Mouse (Mus musculus): Measurements from ENCODE around the gene Zfp518a. TPM values are rescaled to one million over a fixed set of nuclear protein-coding genes. Genes with fewer than 3 reads are reported as not detected.
A peak's percentile ranks its signal among the peaks of the same experiment; 100 is the strongest.

Gene Zfp518a
- total and polyA plus RNA-seq, 2 experiments, result 0.22 to 7.0 TPM

- no peak overlapping the region for H3K27ac ChIP-seq (replicated peaks; ENCODE audit: insufficient read depth, low read depth, low read length)
- WGBS, result 68% methylated on average over 9 of the region's 9 CpGs
- no peaks in the 10 kb centered on the region for H3K36me3 ChIP-seq (ENCODE audit: control insufficient read depth, insufficient read depth, low read length)
- H3K79me2 ChIP-seq (ENCODE audit: control insufficient read depth, insufficient read depth, low read length), result no peaks in the 10 kb centered on the region
- no peak overlapping the region for H3K9ac ChIP-seq (ENCODE audit: low read depth, low read length)
- TF ChIP-seq CTCF (IDR thresholded peaks at IDR 0.05; ENCODE audit: low read depth, low read length) (no peak), POLR2A (IDR thresholded peaks at IDR 0.05; ENCODE audit: extremely low read depth, insufficient read depth, low read length) (no peak)
- no peaks in the 10 kb centered on the region; the same call in 1 of the 2 replicates for H3K27me3 ChIP-seq (ENCODE audit: control insufficient read depth, insufficient read depth, low read length)
- no peak for DNase-seq (ENCODE audit: extremely low read depth, low read depth, low spot score)
- H3K4me1 ChIP-seq (ENCODE audit: control insufficient read depth, insufficient read depth, low read length), result no peaks in the 10 kb centered on the region
- no peak overlapping the region for H3K4me3 ChIP-seq (ENCODE audit: insufficient read depth, low read depth, low read length)
Observed at GRCm38 (mm10) chr19:40931581-40932369, 37.3 kb downstream of the Zfp518a start.

- Histone ChIP-seq H3K27me3 (ENCODE audit: control insufficient read depth, insufficient read depth, low read length) (no peaks in the 10 kb centered on the region), H3K9ac (ENCODE audit: low read depth, low read length) (no peak overlapping the region), H3K36me3 (ENCODE audit: control insufficient read depth, insufficient read depth, low read length) (no peaks in the 10 kb centered on the region), H3K4me3 (ENCODE audit: insufficient read depth, low read depth, low read length) (no peak overlapping the region), H3K4me1 (ENCODE audit: control insufficient read depth, insufficient read depth, low read length) (no peaks in the 10 kb centered on the region), H3K79me2 (ENCODE audit: control insufficient read depth, insufficient read depth, low read length) (no peaks in the 10 kb centered on the region), H3K27ac (replicated peaks; ENCODE audit: insufficient read depth, low read depth, low read length) (no peak overlapping the region)
- no peak for DNase-seq (ENCODE audit: extremely low read depth, low read depth, low spot score)
- 53% methylated on average over 8 of the region's 8 CpGs for WGBS
- no peak for TF ChIP-seq POLR2A (IDR thresholded peaks at IDR 0.05; ENCODE audit: extremely low read depth, insufficient read depth, low read length)
- no peak for TF ChIP-seq CTCF (IDR thresholded peaks at IDR 0.05; ENCODE audit: low read depth, low read length)
Observed at GRCm38 (mm10) chr19:40935376-40935775, 40.9 kb downstream of the Zfp518a start.

GRCm38 (mm10) chr19:40936038-40936437, 41.5 kb downstream of the Zfp518a start:
- no peaks in the 10 kb centered on the region for H3K4me1 ChIP-seq (ENCODE audit: control insufficient read depth, insufficient read depth, low read length)
- DNase-seq (ENCODE audit: extremely low read depth, low read depth, low spot score), result no peak
- no peaks in the 10 kb centered on the region for H3K27me3 ChIP-seq (ENCODE audit: control insufficient read depth, insufficient read depth, low read length)
- H3K27ac ChIP-seq (replicated peaks; ENCODE audit: insufficient read depth, low read depth, low read length), result no peak overlapping the region
- no peak overlapping the region for H3K9ac ChIP-seq (ENCODE audit: low read depth, low read length)
- no peak overlapping the region for H3K4me3 ChIP-seq (ENCODE audit: insufficient read depth, low read depth, low read length)
- no peaks in the 10 kb centered on the region for H3K36me3 ChIP-seq (ENCODE audit: control insufficient read depth, insufficient read depth, low read length)
- 49% methylated on average over 5 of the region's 5 CpGs for WGBS
- no peaks in the 10 kb centered on the region for H3K79me2 ChIP-seq (ENCODE audit: control insufficient read depth, insufficient read depth, low read length)
- TF ChIP-seq CTCF (IDR thresholded peaks at IDR 0.05; ENCODE audit: low read depth, low read length), result no peak

GRCm38 (mm10) chr19:40943552-40943951, 49.0 kb downstream of the Zfp518a start:
- Histone ChIP-seq H3K4me1 (ENCODE audit: control insufficient read depth, insufficient read depth, low read length) (no peaks in the 10 kb centered on the region), H3K36me3 (ENCODE audit: control insufficient read depth, insufficient read depth, low read length) (no peaks in the 10 kb centered on the region), H3K27ac (replicated peaks; ENCODE audit: insufficient read depth, low read depth, low read length) (no peak overlapping the region), H3K79me2 (ENCODE audit: control insufficient read depth, insufficient read depth, low read length) (no peaks in the 10 kb centered on the region), H3K9ac (ENCODE audit: low read depth, low read length) (no peak overlapping the region), H3K27me3 (ENCODE audit: control insufficient read depth, insufficient read depth, low read length) (no peaks in the 10 kb centered on the region), H3K4me3 (ENCODE audit: insufficient read depth, low read depth, low read length) (no peak overlapping the region)
- WGBS, result 56% methylated on average over 7 of the region's 7 CpGs
- TF ChIP-seq CTCF (IDR thresholded peaks at IDR 0.05; ENCODE audit: low read depth, low read length), result no peak
- TF ChIP-seq POLR2A (IDR thresholded peaks at IDR 0.05; ENCODE audit: extremely low read depth, insufficient read depth, low read length), result no peak
- DNase-seq (ENCODE audit: extremely low read depth, low read depth, low spot score), result peak; percentile 32

- TF ChIP-seq CTCF (IDR thresholded peaks at IDR 0.05; ENCODE audit: low read depth, low read length) (no peak), POLR2A (IDR thresholded peaks at IDR 0.05; ENCODE audit: extremely low read depth, insufficient read depth, low read length) (no peak)
- Histone ChIP-seq H3K9ac (ENCODE audit: low read depth, low read length) (no peak overlapping the region), H3K4me3 (ENCODE audit: insufficient read depth, low read depth, low read length) (no peak overlapping the region), H3K79me2 (ENCODE audit: control insufficient read depth, insufficient read depth, low read length) (no peaks in the 10 kb centered on the region), H3K36me3 (ENCODE audit: control insufficient read depth, insufficient read depth, low read length) (no peaks in the 10 kb centered on the region), H3K4me1 (ENCODE audit: control insufficient read depth, insufficient read depth, low read length) (no peaks in the 10 kb centered on the region), H3K27me3 (ENCODE audit: control insufficient read depth, insufficient read depth, low read length) (no peaks in the 10 kb centered on the region), H3K27ac (replicated peaks; ENCODE audit: insufficient read depth, low read depth, low read length) (no peak overlapping the region)
- 89% methylated on average over 4 of the region's 4 CpGs for WGBS
- DNase-seq (ENCODE audit: extremely low read depth, low read depth, low spot score), result no peak
Observed at GRCm38 (mm10) chr19:40946937-40947577, 52.6 kb downstream of the Zfp518a start.

- H3K27me3 ChIP-seq (ENCODE audit: control insufficient read depth, insufficient read depth, low read length), result no peaks in the 10 kb centered on the region; the same call in 1 of the 2 replicates
- no peak for DNase-seq (ENCODE audit: extremely low read depth, low read depth, low spot score)
- WGBS, result 43% methylated on average over 1 of the region's 1 CpGs
- H3K79me2 ChIP-seq (ENCODE audit: control insufficient read depth, insufficient read depth, low read length), result no peaks in the 10 kb centered on the region
- H3K4me1 ChIP-seq (ENCODE audit: control insufficient read depth, insufficient read depth, low read length), result no peaks in the 10 kb centered on the region
- no peak overlapping the region for H3K9ac ChIP-seq (ENCODE audit: low read depth, low read length)
- TF ChIP-seq POLR2A (IDR thresholded peaks at IDR 0.05; ENCODE audit: extremely low read depth, insufficient read depth, low read length) (no peak), CTCF (IDR thresholded peaks at IDR 0.05; ENCODE audit: low read depth, low read length) (no peak)
- no peak overlapping the region for H3K4me3 ChIP-seq (ENCODE audit: insufficient read depth, low read depth, low read length)
- no peaks in the 10 kb centered on the region for H3K36me3 ChIP-seq (ENCODE audit: control insufficient read depth, insufficient read depth, low read length)
- H3K27ac ChIP-seq (replicated peaks; ENCODE audit: insufficient read depth, low read depth, low read length), result no peak overlapping the region
Observed at GRCm38 (mm10) chr19:40958981-40959380, 64.5 kb downstream of the Zfp518a start.
